Mouse (Mus musculus) cortical plate, adult 2 months (tissue): Measurements from ENCODE around the gene Mrps27. TPM values are rescaled to one million over a fixed set of nuclear protein-coding genes. Genes with fewer than 3 reads are reported as not detected.

ENCODE experiments used
- H3K27ac ChIP-seq: fragments of 200-500 bp; 2 replicates; pipeline ENCODE4 v1.5.1; 2012; ENCODE audit warnings: low read length, control low read depth, inconsistent platforms; ENCODE audit not compliant: insufficient read depth
- H3K4me1 ChIP-seq: fragments of 200-500 bp; 2 replicates; pipeline ENCODE4 v1.6.1; 2011; ENCODE audit warnings: low read length; ENCODE audit not compliant: control insufficient read depth, insufficient read depth
- H3K4me3 ChIP-seq: fragments of 200-500 bp; 2 replicates; pipeline ENCODE4 v1.5.1; 2011; ENCODE audit warnings: mild to moderate bottlenecking, low read length, control low read depth; ENCODE audit not compliant: insufficient read depth
- CTCF ChIP-seq: fragments of 200-500 bp; IDR thresholded peaks from 2 replicates; pipeline ENCODE4 v1.5.1; 2011; ENCODE audit warnings: mild to moderate bottlenecking, control low read depth, low read length; ENCODE audit not compliant: insufficient read depth; ENCODE audit errors: extremely low read depth
- POLR2A ChIP-seq: fragments of 200-500 bp; IDR thresholded peaks from 2 replicates; pipeline ENCODE4 v1.6.1; 2011; ENCODE audit warnings: mild to moderate bottlenecking, low read length, control low read depth; ENCODE audit not compliant: insufficient read depth; ENCODE audit errors: extremely low read depth
- polyA plus RNA-seq: library from polyadenylated mRNA; depleted of rRNA; stranded (reverse); fragments of >200 nt; gene quantifications from 2 replicates; pipeline ENCODE4 v1.2.3, GENCODE M21; 2012

Gene Mrps27
- polyA plus RNA-seq, 1 experiment, result 32.2 TPM

DNA sequence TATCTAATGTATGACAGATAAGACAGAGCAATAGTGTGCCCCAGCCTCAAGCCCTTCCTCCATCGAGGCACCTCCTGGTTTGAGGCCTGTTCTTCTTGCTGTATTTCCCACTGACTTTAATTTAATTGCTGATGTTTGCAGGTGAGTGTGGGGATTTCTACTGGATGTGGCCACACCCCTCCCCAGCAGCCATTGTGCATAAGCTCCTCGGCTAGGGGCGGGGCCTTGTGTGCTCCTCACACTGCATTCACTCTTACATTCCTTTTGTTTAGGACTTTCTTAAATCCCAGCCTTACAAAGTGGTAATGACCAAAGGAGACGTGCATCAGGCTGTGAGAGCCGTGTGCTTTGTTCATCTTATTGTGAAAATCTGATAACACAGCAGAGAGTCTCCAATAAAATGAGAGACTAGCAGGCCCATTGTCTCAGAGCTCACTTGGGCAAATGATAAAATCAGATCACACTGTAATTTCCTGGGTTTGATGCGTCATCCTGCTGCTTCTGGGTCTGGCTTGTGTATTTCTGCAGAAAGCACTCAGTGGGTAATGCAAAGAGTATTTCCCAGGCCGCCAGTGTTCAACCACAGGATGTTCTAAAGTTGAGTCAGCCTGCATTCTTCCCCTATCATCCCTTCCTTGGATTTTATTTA is 40.1 kb downstream of the Mrps27 start:
- TF ChIP-seq CTCF (no peak), POLR2A (no peak)
- no peaks in the 10 kb centered on the region for H3K4me1 ChIP-seq
- H3K4me3 ChIP-seq, result no peak overlapping the region
- H3K27ac ChIP-seq, result no peak overlapping the region

DNA sequence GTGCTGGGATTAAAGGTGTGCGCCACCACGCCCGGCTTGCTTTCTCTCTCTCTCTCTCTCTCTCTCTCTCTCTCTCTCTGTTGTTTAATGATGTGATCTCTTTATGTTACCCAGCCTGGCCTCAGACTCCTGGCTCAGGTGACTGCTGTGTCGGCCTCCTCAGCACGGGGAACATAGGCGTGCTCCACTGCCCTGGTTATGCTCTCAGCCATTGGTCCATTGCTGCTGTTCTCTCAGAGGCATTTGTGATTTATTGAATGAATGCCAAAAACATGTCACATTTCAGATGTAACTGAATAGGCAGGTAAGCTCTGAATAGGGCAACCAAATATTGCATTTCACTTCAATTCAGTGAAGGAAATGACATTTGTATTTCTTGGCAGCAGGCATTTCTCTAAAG is 41.3 kb downstream of the Mrps27 start:
- TF ChIP-seq CTCF (no peak), POLR2A (no peak)
- H3K4me1 ChIP-seq, result no peaks in the 10 kb centered on the region
- no peak overlapping the region for H3K4me3 ChIP-seq
- no peak overlapping the region for H3K27ac ChIP-seq

DNA sequence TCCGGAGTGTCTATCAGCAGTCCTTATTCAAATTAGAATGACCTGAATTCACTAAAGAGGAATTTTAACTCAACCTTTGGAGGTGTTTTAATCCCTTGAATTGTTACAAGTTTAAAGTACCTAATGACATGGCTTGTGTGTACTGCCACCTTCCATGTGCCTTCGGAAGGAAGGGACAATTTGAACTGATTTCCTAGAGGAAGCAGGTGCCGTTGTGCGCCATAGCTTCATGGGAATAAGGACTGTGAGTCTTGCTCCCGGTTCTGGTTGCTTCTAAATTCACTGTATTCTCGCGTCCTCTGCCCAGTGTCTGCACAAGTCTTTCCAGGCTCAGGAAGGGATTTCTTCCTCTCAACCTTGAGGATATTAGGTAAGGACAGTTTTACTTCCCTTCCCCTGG is 41.8 kb downstream of the Mrps27 start:
- H3K4me3 ChIP-seq, result no peak overlapping the region
- H3K27ac ChIP-seq, result no peak overlapping the region
- TF ChIP-seq POLR2A, result no peak
- no peak for TF ChIP-seq CTCF
- no peaks in the 10 kb centered on the region for H3K4me1 ChIP-seq

DNA sequence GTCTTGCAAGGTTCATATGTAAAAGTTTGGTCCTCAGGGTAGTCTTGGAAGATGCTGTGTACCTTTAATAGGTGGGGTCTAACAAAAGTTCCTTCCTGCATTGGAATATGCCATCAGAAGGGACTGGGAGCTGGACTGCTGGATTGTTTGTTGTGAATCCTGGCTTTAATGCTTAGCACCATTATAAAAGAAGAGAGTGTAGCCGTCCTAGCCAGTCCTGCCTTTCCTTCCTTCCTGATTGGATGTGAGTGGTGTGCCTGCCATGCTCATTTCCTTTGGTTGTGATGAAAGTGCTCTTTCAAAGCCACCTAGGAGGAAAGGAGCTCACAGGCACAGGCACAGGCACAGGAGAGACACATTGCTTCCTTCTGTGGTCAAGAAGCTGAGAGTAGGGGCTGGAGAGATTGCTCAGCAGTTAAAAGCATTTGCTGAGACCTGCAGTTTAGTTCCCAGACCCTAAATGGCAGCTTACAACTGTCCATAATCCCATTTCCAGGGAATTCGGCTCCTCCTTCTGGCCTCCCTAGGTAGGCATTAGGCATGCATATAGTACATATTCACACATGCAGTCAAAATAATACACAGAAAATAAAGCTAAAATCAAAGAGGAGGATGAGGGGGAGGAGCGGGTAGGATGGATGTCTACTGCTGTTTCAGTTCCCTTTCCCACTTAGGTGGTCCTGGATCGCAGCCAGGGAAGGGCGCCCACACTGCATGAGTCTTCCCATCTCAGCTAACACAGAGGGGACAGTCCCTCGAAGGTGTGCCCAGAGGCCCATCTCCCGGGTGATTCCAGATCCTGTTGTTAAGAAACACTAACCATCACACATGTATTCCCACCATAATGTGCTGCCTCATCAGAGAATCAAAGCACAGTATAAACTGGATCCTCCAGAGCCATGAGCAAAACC is 43.6 kb downstream of the Mrps27 start:
- H3K27ac ChIP-seq, result no peak overlapping the region
- H3K4me3 ChIP-seq, result no peak overlapping the region
- H3K4me1 ChIP-seq, result no peaks in the 10 kb centered on the region
- TF ChIP-seq CTCF, result no peak
- no peak for TF ChIP-seq POLR2A

DNA sequence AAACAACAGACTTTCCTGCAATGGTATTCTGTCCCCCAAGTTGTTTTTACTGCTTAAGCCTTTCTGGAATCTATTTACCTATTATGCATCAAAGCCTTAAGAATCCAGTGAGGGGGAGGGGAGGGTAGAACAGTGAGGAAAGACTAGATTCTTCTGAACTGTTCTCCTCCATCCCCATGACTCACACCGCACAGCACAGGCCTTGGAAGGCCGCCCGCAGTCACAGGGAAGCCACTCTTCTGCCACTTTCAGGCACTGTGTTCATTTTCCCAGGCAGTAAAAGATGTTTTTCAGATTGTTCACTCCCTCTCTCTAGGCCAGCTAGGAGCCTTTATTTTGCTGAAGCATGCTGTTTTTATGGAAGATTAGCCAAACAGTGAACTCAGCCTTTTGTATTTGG is 46.8 kb downstream of the Mrps27 start:
- H3K4me1 ChIP-seq, result peaks cover 5% of the 10 kb centered on the region
- TF ChIP-seq POLR2A (no peak), CTCF (no peak)
- H3K4me3 ChIP-seq, result no peak overlapping the region
- no peak overlapping the region for H3K27ac ChIP-seq

DNA sequence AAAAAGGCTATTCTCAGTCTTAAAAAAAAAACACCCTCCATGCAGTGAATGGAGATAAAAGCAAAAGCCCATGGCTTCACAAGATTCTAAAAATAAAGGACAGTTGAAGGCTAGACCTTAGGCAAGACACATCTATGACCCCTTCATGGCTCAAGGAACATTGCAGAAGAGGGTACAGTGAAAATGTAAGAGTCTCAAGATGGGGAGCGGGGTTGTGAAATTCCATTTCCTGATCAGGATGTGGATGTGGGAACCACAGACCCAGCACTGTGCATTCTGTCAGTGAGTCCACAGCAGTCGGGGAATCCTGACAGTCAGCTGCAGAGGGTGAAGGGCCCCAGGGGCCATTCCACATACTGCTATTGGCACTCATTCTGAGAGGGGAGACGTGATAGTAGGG is 48.5 kb downstream of the Mrps27 start:
- Histone ChIP-seq H3K4me1 (peaks cover 5% of the 10 kb centered on the region), H3K4me3 (no peak overlapping the region), H3K27ac (no peak overlapping the region)
- TF ChIP-seq CTCF (no peak), POLR2A (no peak)

DNA sequence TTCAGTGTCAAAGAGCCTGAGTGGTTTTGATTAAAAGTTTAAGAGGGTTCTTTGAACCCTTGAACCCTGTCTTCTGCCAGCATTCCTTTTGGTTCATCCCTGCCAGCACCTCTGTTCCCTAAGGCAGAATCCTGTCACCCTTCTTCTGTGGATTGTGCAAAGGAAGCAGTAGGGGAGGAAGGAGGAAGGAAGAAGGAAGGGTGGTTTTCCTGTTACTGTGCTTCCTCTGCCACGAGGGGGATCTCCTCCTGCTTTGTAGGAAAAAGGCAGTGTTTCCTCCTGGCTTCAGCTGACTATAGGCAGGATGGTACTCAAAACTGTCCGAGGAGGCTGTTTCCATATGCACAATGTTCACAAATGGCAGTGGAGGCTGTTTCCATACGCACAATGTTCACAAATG is 50.1 kb downstream of the Mrps27 start:
- H3K4me1 ChIP-seq, result peaks cover 5% of the 10 kb centered on the region

DNA sequence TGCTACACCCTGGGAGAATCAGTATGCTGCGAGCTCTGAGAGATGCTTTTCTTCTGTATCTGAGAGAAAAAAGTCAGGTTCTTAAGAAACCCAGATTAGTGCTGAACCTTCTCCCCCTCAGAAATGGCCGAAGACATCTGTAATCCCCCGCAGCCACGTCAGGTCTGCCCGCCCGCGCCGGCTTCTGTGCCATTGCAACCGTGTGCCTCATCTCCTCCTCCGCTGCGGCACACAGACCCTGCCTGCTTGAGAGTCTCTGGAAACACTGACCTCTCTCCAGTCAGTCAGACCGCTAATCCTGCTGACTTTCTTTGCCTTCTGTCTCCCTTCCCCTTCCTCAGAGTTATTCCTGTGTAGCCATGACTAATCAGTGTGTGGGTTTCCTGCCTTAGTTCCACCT is 50.9 kb downstream of the Mrps27 start:
- H3K4me1 ChIP-seq, result peaks cover 5% of the 10 kb centered on the region
- H3K27ac ChIP-seq, result no peak overlapping the region
- no peak overlapping the region for H3K4me3 ChIP-seq
- TF ChIP-seq POLR2A, result no peak

More for the DNA sequence above, 50.1 kb downstream of the Mrps27 start:
- Histone ChIP-seq H3K4me3 (no peak overlapping the region), H3K27ac (no peak overlapping the region)
- TF ChIP-seq CTCF (0 out of 2 replicates have a peak, but pooled peaks have one; percentile 6), POLR2A (no peak)

DNA sequence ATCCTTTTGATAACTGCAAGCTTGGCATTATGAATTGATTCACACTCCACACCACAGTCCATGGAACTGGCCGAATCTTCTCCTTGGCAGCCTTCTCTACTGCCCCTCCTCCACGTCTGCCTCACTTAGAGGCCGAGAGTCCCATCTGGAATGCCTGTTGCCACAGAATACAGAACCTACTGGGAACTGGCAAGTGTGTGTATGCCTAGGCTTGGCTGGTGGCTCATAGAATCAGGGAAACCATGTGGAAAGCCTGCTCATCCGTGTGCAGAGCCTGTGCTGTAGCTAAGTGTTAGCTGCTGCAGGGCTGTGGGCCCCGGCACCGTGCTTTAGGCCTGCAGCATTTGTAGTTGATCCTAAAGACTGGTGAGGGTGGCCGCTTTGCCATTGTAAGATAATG is 52.6 kb downstream of the Mrps27 start:
- H3K4me3 ChIP-seq, result no peak overlapping the region
- no peak overlapping the region for H3K27ac ChIP-seq
- TF ChIP-seq CTCF, result no peak
- TF ChIP-seq POLR2A, result no peak
- peaks cover 5% of the 10 kb centered on the region for H3K4me1 ChIP-seq
